Mouse (Mus musculus) CD8-positive naive resting alpha-beta T cell, adult 2 months (primary cell): ENCODE results near the gene Ifngr2.

ENCODE experiments used
- DNase-seq, 2 experiments: peaks; one replicate each; pipeline ENCODE4 v3.0.0; 2022; ENCODE audit warnings: low read depth in 2 of 2, low spot score in 2 of 2

Gene Ifngr2

DNA sequence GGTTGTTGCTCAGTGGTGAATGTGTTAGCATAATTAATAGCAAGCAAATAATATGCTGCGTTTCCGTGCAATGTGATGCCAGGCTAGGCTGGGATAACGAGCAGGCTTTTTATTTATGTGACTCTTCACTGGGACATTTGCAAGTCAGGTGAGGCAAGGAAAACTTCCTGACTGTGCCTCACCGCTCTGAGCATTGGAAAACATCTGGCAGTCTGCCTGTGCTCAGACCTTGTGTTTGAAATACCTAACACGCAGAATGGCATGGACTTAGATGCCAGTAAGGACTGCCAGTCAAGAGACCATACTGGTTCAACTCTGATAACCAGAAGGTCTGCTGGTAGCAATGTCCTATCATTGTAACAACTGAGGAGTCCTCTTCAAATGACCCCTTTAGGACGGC, 58.3 kb downstream of the Ifngr2 start:
- no peak for DNase-seq

DNA sequence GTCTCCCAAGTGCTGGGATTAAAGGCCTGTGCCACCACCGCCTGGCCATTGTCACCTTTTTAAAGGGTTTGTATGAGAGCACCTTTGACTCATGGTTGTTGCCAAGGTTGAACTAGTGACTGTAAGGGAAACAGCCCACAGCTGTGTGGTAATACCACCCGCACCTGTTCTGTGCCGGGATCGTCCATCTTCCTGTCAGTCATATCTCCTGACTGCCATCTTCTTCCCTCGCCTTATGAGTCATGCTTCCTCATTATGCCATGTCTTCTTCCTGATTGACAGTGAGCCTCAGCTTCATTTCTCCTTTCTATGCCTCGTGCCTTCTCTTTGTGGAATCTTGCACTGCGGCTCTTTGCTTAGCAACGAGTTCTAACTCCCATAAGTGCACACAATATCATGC, 60.1 kb downstream of the Ifngr2 start:
- no peak for DNase-seq

DNA sequence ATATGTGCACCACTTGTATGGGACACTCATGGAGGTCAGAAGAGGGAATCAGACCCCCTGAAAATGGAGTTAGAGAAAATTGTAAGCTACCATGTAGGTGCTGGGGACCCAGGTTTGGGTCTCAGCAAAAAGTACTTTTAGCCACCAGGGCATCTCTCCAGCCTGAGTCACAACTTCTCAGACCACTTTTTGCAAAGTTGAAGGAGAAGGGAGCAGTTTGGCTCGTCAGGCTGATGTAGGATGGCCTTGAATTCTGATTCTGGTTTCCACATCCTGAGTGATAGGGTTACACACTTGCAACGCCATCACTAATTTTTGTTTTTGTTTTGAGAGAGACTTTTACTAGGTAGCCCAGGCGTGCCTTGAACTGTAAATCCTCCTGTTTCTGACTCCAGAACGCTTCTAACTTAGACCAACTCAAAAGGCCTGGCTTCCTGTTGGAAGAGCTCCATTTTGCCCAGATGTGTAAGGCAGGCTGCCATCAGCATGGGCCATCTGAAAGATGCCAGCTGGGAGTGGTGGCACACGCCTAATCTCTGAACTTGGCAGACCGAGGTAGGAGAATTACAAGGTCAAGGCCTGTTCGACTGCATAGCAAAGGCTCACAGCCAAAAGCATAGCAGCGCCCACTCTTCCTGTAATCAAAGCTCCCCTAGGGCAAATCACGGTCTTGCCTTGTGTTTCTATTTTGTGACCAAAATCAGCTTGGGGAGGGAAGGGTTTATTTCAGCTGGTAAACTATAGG, 62.8 kb downstream of the Ifngr2 start:
- DNase-seq, result no peak

DNA sequence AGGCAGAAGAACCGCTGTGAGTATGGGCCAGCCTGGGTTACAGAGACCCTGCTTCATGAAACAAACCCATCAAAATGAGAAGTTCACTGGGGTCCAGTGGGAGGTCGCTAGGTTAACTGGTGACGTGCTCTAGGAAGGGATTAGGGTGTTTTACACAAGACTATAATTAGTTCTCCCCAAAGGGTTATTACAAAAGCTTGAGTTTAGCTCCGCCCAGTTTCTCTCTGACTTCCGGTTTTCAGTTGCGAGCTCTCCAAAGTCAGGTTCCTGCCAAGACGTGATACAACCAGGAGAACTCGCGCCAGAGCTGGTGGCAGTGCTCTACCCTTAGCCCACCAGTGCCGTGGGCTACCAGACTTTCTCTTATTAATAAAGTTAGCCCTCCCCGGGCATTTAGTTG, 64.4 kb downstream of the Ifngr2 start:
- no peak for DNase-seq

DNA sequence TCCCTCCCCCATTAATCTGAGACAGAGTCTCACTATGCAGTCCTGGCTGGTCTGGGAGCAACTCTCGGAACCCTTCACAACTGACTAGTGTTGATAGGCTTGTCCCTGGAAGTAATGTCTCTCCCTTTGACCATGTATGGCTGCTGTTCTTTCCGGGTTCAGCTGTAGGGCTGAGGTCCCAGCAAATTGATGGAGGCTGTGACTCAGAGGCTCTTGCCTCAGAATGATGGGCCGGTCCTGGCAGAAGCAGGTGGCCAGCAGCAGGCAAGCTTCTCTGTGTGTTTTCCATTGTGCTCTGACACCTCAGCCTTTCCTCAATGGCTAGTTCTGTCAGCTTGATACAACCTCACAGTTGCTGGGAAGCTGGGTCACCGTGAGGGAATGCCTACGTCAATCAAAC, 65.7 kb downstream of the Ifngr2 start:
- DNase-seq, result no peak

DNA sequence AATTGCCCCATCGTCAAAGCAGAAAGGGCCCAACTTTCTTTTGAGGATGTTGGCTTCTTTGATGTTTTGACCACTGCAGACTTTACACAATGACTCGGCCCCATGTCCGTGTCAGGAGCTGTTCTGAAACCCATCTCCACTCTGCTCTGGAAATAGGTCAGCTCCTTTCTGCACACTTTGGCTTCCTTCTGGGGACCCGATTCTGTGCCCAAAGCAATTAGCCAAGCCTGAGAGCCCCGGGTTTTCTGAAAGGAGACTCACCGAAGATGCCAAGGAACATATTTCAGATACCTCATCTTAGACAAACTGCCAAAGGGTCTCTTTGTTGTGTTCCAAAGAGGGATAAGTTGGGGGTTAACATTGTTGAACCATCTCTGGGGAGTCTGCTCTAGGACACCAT, 67.7 kb downstream of the Ifngr2 start:
- DNase-seq, result no peak
